Comparison of ENCODE assay signal across 29 mouse cellular contexts in genomic region chr1:193580393-193580792, GRCm38 (mm10).
DNase-seq lines count a peak whose midpoint lies in the region; ATAC-seq and TF ChIP-seq lines count a peak whose summit lies in the region.
"Had no signal": no experiment of that assay in that cellular context is flagged by ENCODE, and none has a peak within 500 bp of the region (broad histone marks: within the 10 kb centered on the region; RNA-seq: fewer than 3 reads in every experiment).

No protein-coding gene starts in this region.

- H3K4me2 ChIP-seq in heart, embryonic 12.5 days: no peak overlapping the region
- H3K4me2 ChIP-seq in liver, embryonic 12.5 days: no peak overlapping the region
- H3K4me2 ChIP-seq in CH12.LX (ENCODE audit: insufficient read depth, low read depth, poor library complexity, severe bottlenecking): peak overlapping the region; percentile 63; the same call in 1 of the 2 replicates
- no peak overlapping the region for H3K4me2 ChIP-seq in liver, postnatal 0 days (ENCODE audit: low read depth, low read length)
- H3K4me2 ChIP-seq: embryonic facial prominence, embryonic 13.5 days; forebrain, embryonic 12.5 days; hindbrain, embryonic 13.5 days; neural tube, embryonic 13.5 days had no signal

- no peak for TF ChIP-seq CTCF in CH12.LX (conservative IDR thresholded peaks at IDR 0.05 in 1 of 2, IDR thresholded peaks at IDR 0.05 in 1 of 2; ENCODE audit: low read depth in 2 of 2, low read length in 2 of 2)
- no peak for TF ChIP-seq CTCF in liver, postnatal 0 days (IDR thresholded peaks at IDR 0.05; ENCODE audit: low read depth)

- no peaks in the 10 kb centered on the region for H3K79me2 ChIP-seq in CH12.LX (replicated peaks; ENCODE audit: control insufficient read depth, extremely low read depth, insufficient read depth, poor library complexity, severe bottlenecking)

- no peaks in the 10 kb centered on the region for H3K27me3 ChIP-seq in heart, embryonic 12.5 days (replicated peaks)
- H3K27me3 ChIP-seq in liver, embryonic 12.5 days (replicated peaks): no peaks in the 10 kb centered on the region
- H3K27me3 ChIP-seq in CH12.LX (replicated peaks): peaks cover 17% of the 10 kb centered on the region
- H3K27me3 ChIP-seq in liver, postnatal 0 days (ENCODE audit: insufficient read depth, low read length): no peaks in the 10 kb centered on the region
- H3K27me3 ChIP-seq: embryonic facial prominence, embryonic 13.5 days; hindbrain, embryonic 13.5 days; neural tube, embryonic 13.5 days had no signal

- 44% methylated on average over 4 of the region's 4 CpGs for whole genome bisulfite sequencing in heart, embryonic 12.5 days
- WGBS in liver, embryonic 12.5 days (ENCODE audit: insufficient replicate concordance): 46% methylated on average over 4 of the region's 4 CpGs
- 42% methylated on average over 4 of the region's 4 CpGs for WGBS in liver, postnatal 0 days (ENCODE audit: insufficient replicate concordance)

- ATAC-seq in heart, embryonic 12.5 days (ENCODE audit: insufficient number of reproducible peaks, low FRiP score): peak; percentile 66; the same call in 1 of the 2 replicates
- peak; percentile 49; the same call in 1 of the 2 replicates for ATAC-seq in liver, embryonic 12.5 days
- peak; percentile 29; the same call in 1 of the 2 replicates for ATAC-seq in liver, postnatal 0 days
- ATAC-seq: activated CD4-positive, CD25-positive, alpha-beta regulatory T cell, adult 4 months; midbrain, embryonic 16.5 days had no signal

- TF ChIP-seq EP300 in CH12.LX (IDR thresholded peaks at IDR 0.05; ENCODE audit: low read length): no peak
- TF ChIP-seq EP300 in liver, postnatal 0 days (IDR thresholded peaks at IDR 0.05; ENCODE audit: low read depth): no peak

- no peak overlapping the region for H3K27ac ChIP-seq in heart, embryonic 12.5 days (ENCODE audit: poor library complexity, severe bottlenecking)
- H3K27ac ChIP-seq in liver, embryonic 12.5 days: no peak overlapping the region
- H3K27ac ChIP-seq in CH12.LX (ENCODE audit: insufficient read depth, low read depth): no peak overlapping the region
- no peak overlapping the region for H3K27ac ChIP-seq in liver, postnatal 0 days (ENCODE audit: low read depth)
- H3K27ac ChIP-seq: embryonic facial prominence, embryonic 13.5 days; forebrain, embryonic 12.5 days; hindbrain, embryonic 13.5 days; kidney, postnatal 0 days; left cerebral cortex, adult 2 months; midbrain, embryonic 10.5 days; neural tube, embryonic 13.5 days had no signal

- no peaks in the 10 kb centered on the region for H3K36me3 ChIP-seq in heart, embryonic 12.5 days
- no peaks in the 10 kb centered on the region for H3K36me3 ChIP-seq in liver, embryonic 12.5 days
- H3K36me3 ChIP-seq in CH12.LX (replicated peaks in 1 of 2; ENCODE audit: control insufficient read depth in 1 of 2, insufficient read depth in 1 of 2, low read length in 1 of 2): no peaks in the 10 kb centered on the region
- H3K36me3 ChIP-seq in liver, postnatal 0 days (replicated peaks; ENCODE audit: insufficient read depth, low read length): no peaks in the 10 kb centered on the region
- H3K36me3 ChIP-seq: embryonic facial prominence, embryonic 13.5 days; forebrain, embryonic 12.5 days; hindbrain, embryonic 13.5 days; midbrain, embryonic 10.5 days; neural tube, embryonic 13.5 days had no signal

- in situ Hi-C loops in CH12.LX (cut with MboI; ENCODE audit: low pct_ligation_motif_present, low pct_unique_long_range_greater_than_20kb, low sequenced_read_pairs): no loop called here

- DNase-seq in heart, postnatal 25 days (ENCODE audit: low spot score): no peak
- DNase-seq in liver (no peak), CH12.LX (ENCODE audit: extremely low read depth) (peak; percentile 67)
- no peak for DNase-seq in liver, postnatal 0 days
- DNase-seq in gastrocnemius, postnatal 25 days: no peak
- DNase-seq: adrenal gland, adult 8-10 months; cerebellum, adult 18-20 months; cerebellum, postnatal 14 days; embryo, embryonic 11 days; kidney, adult 2 months; layer of hippocampus, adult 9-11 months; lung, adult 18-20 months; retina, postnatal 1 day; right cerebral cortex, postnatal 25 days; spleen, adult 18-20 months; thymus, postnatal 14 days had no signal

- dilution Hi-C loops in CH12.LX (cut with MboI; ENCODE audit: extremely low pct_ligation_motif_present, extremely low pct_unique_long_range_greater_than_20kb, low sequenced_read_pairs): no loop called here

- TF ChIP-seq RAD21 in CH12.LX (IDR thresholded peaks at IDR 0.05; ENCODE audit: low read depth, low read length): no peak

- peaks cover 19% of the 10 kb centered on the region for H3K4me1 ChIP-seq in heart, embryonic 12.5 days (replicated peaks)
- H3K4me1 ChIP-seq in liver, embryonic 12.5 days: no peaks in the 10 kb centered on the region
- peaks cover 5 to 12% of the 10 kb centered on the region in 2 experiments; a peak in 2 of 4 replicates for H3K4me1 ChIP-seq in CH12.LX (ENCODE audit: control insufficient read depth in 1 of 2, insufficient read depth in 2 of 2)
- H3K4me1 ChIP-seq in liver, postnatal 0 days (ENCODE audit: insufficient read depth): 0 out of 2 replicates have a peak, but pooled peaks cover 4% of the 10 kb centered on the region

- H3K4me3 ChIP-seq in heart, embryonic 12.5 days: no peak overlapping the region
- no peak overlapping the region for H3K4me3 ChIP-seq in liver, embryonic 12.5 days
- H3K4me3 ChIP-seq in CH12.LX (replicated peaks in 1 of 3; ENCODE audit: low read depth in 2 of 3, low read length in 2 of 3, poor library complexity in 1 of 3): no peak overlapping the region
- H3K4me3 ChIP-seq in liver, postnatal 0 days (ENCODE audit: low read depth, low read length): no peak overlapping the region
- H3K4me3 ChIP-seq: embryonic facial prominence, embryonic 13.5 days; erythroblast, embryonic 14.5 days; forebrain, embryonic 12.5 days; hindbrain, embryonic 13.5 days; left cerebral cortex, adult 2 months; midbrain, embryonic 10.5 days; myocyte; neural tube, embryonic 13.5 days had no signal

- H3K9ac ChIP-seq in heart, embryonic 12.5 days: no peak overlapping the region
- no peak overlapping the region for H3K9ac ChIP-seq in liver, embryonic 12.5 days
- no peak overlapping the region for H3K9ac ChIP-seq in CH12.LX (ENCODE audit: insufficient read depth, low read depth)
- H3K9ac ChIP-seq in liver, postnatal 0 days (replicated peaks): no peak overlapping the region
- H3K9ac ChIP-seq: embryonic facial prominence, embryonic 13.5 days; forebrain, embryonic 12.5 days; hindbrain, embryonic 13.5 days; neural tube, embryonic 13.5 days had no signal

- intact Hi-C loops in heart, postnatal 25 days (cut with DNase I): no loop called here

- no peak for TF ChIP-seq POLR2A in CH12.LX (IDR thresholded peaks at IDR 0.05; ENCODE audit: low read depth, low read length)

- no peaks in the 10 kb centered on the region for H3K9me3 ChIP-seq in heart, embryonic 12.5 days (replicated peaks)
- H3K9me3 ChIP-seq in liver, embryonic 12.5 days (replicated peaks): no peaks in the 10 kb centered on the region
- H3K9me3 ChIP-seq in CH12.LX (replicated peaks; ENCODE audit: low read length): no peaks in the 10 kb centered on the region
- no peaks in the 10 kb centered on the region for H3K9me3 ChIP-seq in liver, postnatal 0 days (ENCODE audit: low read length)
- H3K9me3 ChIP-seq: embryonic facial prominence, embryonic 13.5 days; forebrain, embryonic 12.5 days; hindbrain, embryonic 13.5 days; midbrain, embryonic 10.5 days; neural tube, embryonic 13.5 days had no signal

TF ChIP-seq in CH12.LX, 34 proteins besides CTCF, POLR2A, EP300 and RAD21:
- TF ChIP-seq IRF4 (IDR thresholded peaks at IDR 0.05; ENCODE audit: low read depth, low read length) (peak; percentile 3; the same call in 1 of the 2 replicates), ZC3H11A (IDR thresholded peaks at IDR 0.05; ENCODE audit: low read depth, low read length) (no peak), JUND (conservative IDR thresholded peaks at IDR 0.05; ENCODE audit: low read depth, low read length) (peak; percentile 36; the same call in 1 of the 2 replicates), JUN (IDR thresholded peaks at IDR 0.05; ENCODE audit: insufficient read depth, low read depth, low read length) (peak; percentile 69)
